Mouse (Mus musculus) testis, adult 2 months (tissue): ENCODE data around the gene Src. TPM values are rescaled to one million over a fixed set of nuclear protein-coding genes. Genes with fewer than 3 reads are reported as not detected.

Experiments
- H3K27ac ChIP-seq: fragments of 200-500 bp; 2 replicates; pipeline ENCODE4 v1.5.1; 2012; ENCODE audit warnings: low read depth, low read length; ENCODE audit not compliant: control insufficient read depth, insufficient read depth
- H3K27me3 ChIP-seq: fragments of 200-500 bp; 2 replicates; pipeline ENCODE4 v1.6.1; 2012; ENCODE audit warnings: mild to moderate bottlenecking, low read length, moderate library complexity; ENCODE audit not compliant: control insufficient read depth, insufficient read depth
- H3K36me3 ChIP-seq: fragments of 200-500 bp; 2 replicates; pipeline ENCODE4 v1.6.1; 2012; ENCODE audit warnings: mild to moderate bottlenecking, low read length; ENCODE audit not compliant: control insufficient read depth, insufficient read depth
- H3K4me1 ChIP-seq: fragments of 200-500 bp; 2 replicates; pipeline ENCODE4 v1.6.1; 2012; ENCODE audit warnings: low read length; ENCODE audit not compliant: control insufficient read depth, insufficient read depth
- H3K4me3 ChIP-seq: fragments of 200-500 bp; 2 replicates; pipeline ENCODE4 v1.5.1; 2012; ENCODE audit warnings: low read depth, mild to moderate bottlenecking, low read length, moderate library complexity, mixed read lengths; ENCODE audit not compliant: control insufficient read depth
- CTCF ChIP-seq: fragments of 200-500 bp; IDR thresholded peaks from 2 replicates; pipeline ENCODE4 v1.5.1; 2012; ENCODE audit warnings: low read depth, mild to moderate bottlenecking, inconsistent platforms, low read length, moderate library complexity; ENCODE audit not compliant: control insufficient read depth, insufficient read depth, insufficient replicate concordance
- POLR2A ChIP-seq: fragments of 200-500 bp; IDR thresholded peaks from 2 replicates; pipeline ENCODE4 v1.6.1; 2012; ENCODE audit warnings: low read depth, mild to moderate bottlenecking, inconsistent platforms, low read length, moderate library complexity; ENCODE audit not compliant: control insufficient read depth
- polyA plus RNA-seq: library from polyadenylated mRNA; depleted of rRNA; stranded (reverse); fragments of >200 nt; gene quantifications from 2 replicates; pipeline ENCODE4 v1.2.3, GENCODE M21; 2012

Gene Src
- polyA plus RNA-seq, 1 experiment, result 8.7 TPM

- Histone ChIP-seq H3K4me3 (no peak overlapping the region), H3K27me3 (no peaks in the 10 kb centered on the region), H3K27ac (no peak overlapping the region), H3K4me1 (no peaks in the 10 kb centered on the region), H3K36me3 (no peaks in the 10 kb centered on the region)
- TF ChIP-seq CTCF, result no peak
- TF ChIP-seq POLR2A, result no peak
Observed at GRCm38 (mm10) chr2:157486981-157487656, 68.9 kb downstream of the Src start.

GRCm38 (mm10) chr2:157487733-157488175 lies 69.5 kb downstream of the Src start:
- no peaks in the 10 kb centered on the region for H3K36me3 ChIP-seq
- TF ChIP-seq POLR2A, result no peak
- no peak for TF ChIP-seq CTCF
- no peak overlapping the region for H3K27ac ChIP-seq
- no peaks in the 10 kb centered on the region for H3K27me3 ChIP-seq
- H3K4me3 ChIP-seq, result no peak overlapping the region
- no peaks in the 10 kb centered on the region for H3K4me1 ChIP-seq

- no peak for TF ChIP-seq POLR2A
- no peak for TF ChIP-seq CTCF
- H3K27me3 ChIP-seq, result no peaks in the 10 kb centered on the region
- H3K4me1 ChIP-seq, result no peaks in the 10 kb centered on the region
- H3K4me3 ChIP-seq, result no peak overlapping the region
- H3K27ac ChIP-seq, result no peak overlapping the region
- H3K36me3 ChIP-seq, result no peaks in the 10 kb centered on the region
Observed at GRCm38 (mm10) chr2:157493240-157493639, 75.0 kb downstream of the Src start.

GRCm38 (mm10) chr2:157498529-157498928 lies 80.3 kb downstream of the Src start:
- H3K4me1 ChIP-seq, result no peaks in the 10 kb centered on the region
- H3K27ac ChIP-seq, result no peak overlapping the region
- H3K27me3 ChIP-seq, result no peaks in the 10 kb centered on the region
- TF ChIP-seq POLR2A (no peak), CTCF (no peak)
- no peaks in the 10 kb centered on the region for H3K36me3 ChIP-seq
- no peak overlapping the region for H3K4me3 ChIP-seq

GRCm38 (mm10) chr2:157500364-157500763 lies 82.1 kb downstream of the Src start:
- H3K4me1 ChIP-seq, result no peaks in the 10 kb centered on the region
- no peaks in the 10 kb centered on the region for H3K27me3 ChIP-seq
- H3K36me3 ChIP-seq, result no peaks in the 10 kb centered on the region
- no peak overlapping the region for H3K27ac ChIP-seq
- no peak for TF ChIP-seq CTCF
- TF ChIP-seq POLR2A, result no peak
- no peak overlapping the region for H3K4me3 ChIP-seq

- no peak overlapping the region for H3K27ac ChIP-seq
- H3K4me1 ChIP-seq, result no peaks in the 10 kb centered on the region
- H3K27me3 ChIP-seq, result no peaks in the 10 kb centered on the region
- no peaks in the 10 kb centered on the region for H3K36me3 ChIP-seq
- TF ChIP-seq POLR2A, result no peak
- no peak for TF ChIP-seq CTCF
- H3K4me3 ChIP-seq, result no peak overlapping the region
Observed at GRCm38 (mm10) chr2:157501324-157501723, 83.1 kb downstream of the Src start.

GRCm38 (mm10) chr2:157506779-157507178 lies 88.5 kb downstream of the Src start:
- H3K36me3 ChIP-seq, result no peaks in the 10 kb centered on the region
- no peaks in the 10 kb centered on the region; the same call in 1 of the 2 replicates for H3K4me1 ChIP-seq
- TF ChIP-seq POLR2A (no peak), CTCF (no peak)
- no peak overlapping the region for H3K4me3 ChIP-seq
- no peaks in the 10 kb centered on the region for H3K27me3 ChIP-seq
- H3K27ac ChIP-seq, result no peak overlapping the region
